Mouse (Mus musculus): ENCODE measurements around the gene Ocln. TPM values are rescaled to one million over a fixed set of nuclear protein-coding genes. Genes with fewer than 3 reads are reported as not detected.

Gene Ocln
- polyA plus RNA-seq, 1 experiment: 23.3 TPM

- TF ChIP-seq CTCF (IDR thresholded peaks at IDR 0.05; ENCODE audit: extremely low read depth, insufficient read length, insufficient replicate concordance, low read depth, low read length) (no peak), POLR2A (IDR thresholded peaks at IDR 0.05; ENCODE audit: low read depth, low read length) (no peak)
- Histone ChIP-seq H3K27me3 (ENCODE audit: control insufficient read depth, insufficient read depth, low read length) (no peaks in the 10 kb centered on the region), H3K27ac (ENCODE audit: insufficient read depth, low read depth, low read length) (peak overlapping the region; percentile 98), H3K36me3 (ENCODE audit: control insufficient read depth, insufficient read depth, low read length) (peaks cover 11% of the 10 kb centered on the region), H3K4me1 (ENCODE audit: control insufficient read depth, insufficient read depth, insufficient read length, low read length) (peaks cover 14% of the 10 kb centered on the region; the same call in 1 of the 2 replicates), H3K4me3 (ENCODE audit: low read depth, low read length) (no peak overlapping the region)
- WGBS: 24% methylated on average over 4 of the region's 4 CpGs
These were observed 8.3 kb downstream of the Ocln start for GRCm38 (mm10) chr13:100544220-100544662.

GRCm38 (mm10) chr13:100543011-100543767 is 9.3 kb downstream of the Ocln start:
- WGBS: 21% methylated on average over 10 of the region's 10 CpGs
- peak overlapping the region; percentile 98 for H3K27ac ChIP-seq (ENCODE audit: insufficient read depth, low read depth, low read length)
- peaks cover 18% of the 10 kb centered on the region for H3K36me3 ChIP-seq (ENCODE audit: control insufficient read depth, insufficient read depth, low read length)
- H3K4me1 ChIP-seq (ENCODE audit: control insufficient read depth, insufficient read depth, insufficient read length, low read length): peaks cover 12% of the 10 kb centered on the region; the same call in 1 of the 2 replicates
- H3K4me3 ChIP-seq (ENCODE audit: low read depth, low read length): peak overlapping the region; percentile 24
- no peaks in the 10 kb centered on the region for H3K27me3 ChIP-seq (ENCODE audit: control insufficient read depth, insufficient read depth, low read length)
- no peak for TF ChIP-seq CTCF (IDR thresholded peaks at IDR 0.05; ENCODE audit: extremely low read depth, insufficient read length, insufficient replicate concordance, low read depth, low read length)
- no peak for TF ChIP-seq POLR2A (IDR thresholded peaks at IDR 0.05; ENCODE audit: low read depth, low read length)

- H3K27ac ChIP-seq (ENCODE audit: insufficient read depth, low read depth, low read length): peak overlapping the region; percentile 30; the same call in 1 of the 2 replicates
- WGBS: 46% methylated on average over 3 of the region's 3 CpGs
- no peak for TF ChIP-seq POLR2A (IDR thresholded peaks at IDR 0.05; ENCODE audit: low read depth, low read length)
- TF ChIP-seq CTCF (IDR thresholded peaks at IDR 0.05; ENCODE audit: extremely low read depth, insufficient read length, insufficient replicate concordance, low read depth, low read length): no peak
- H3K27me3 ChIP-seq (ENCODE audit: control insufficient read depth, insufficient read depth, low read length): no peaks in the 10 kb centered on the region
- no peak overlapping the region for H3K4me3 ChIP-seq (ENCODE audit: low read depth, low read length)
- H3K4me1 ChIP-seq (ENCODE audit: control insufficient read depth, insufficient read depth, insufficient read length, low read length): peaks cover 12% of the 10 kb centered on the region; the same call in 1 of the 2 replicates
- peaks cover 25% of the 10 kb centered on the region for H3K36me3 ChIP-seq (ENCODE audit: control insufficient read depth, insufficient read depth, low read length)
These were observed 16.4 kb downstream of the Ocln start for GRCm38 (mm10) chr13:100536149-100536548.

GRCm38 (mm10) chr13:100532788-100533365 is 19.6 kb downstream of the Ocln start:
- TF ChIP-seq CTCF (IDR thresholded peaks at IDR 0.05; ENCODE audit: extremely low read depth, insufficient read length, insufficient replicate concordance, low read depth, low read length) (no peak), POLR2A (IDR thresholded peaks at IDR 0.05; ENCODE audit: low read depth, low read length) (no peak)
- Histone ChIP-seq H3K4me1 (ENCODE audit: control insufficient read depth, insufficient read depth, insufficient read length, low read length) (peaks cover 12% of the 10 kb centered on the region; the same call in 1 of the 2 replicates), H3K27me3 (ENCODE audit: control insufficient read depth, insufficient read depth, low read length) (no peaks in the 10 kb centered on the region), H3K4me3 (ENCODE audit: low read depth, low read length) (no peak overlapping the region), H3K36me3 (ENCODE audit: control insufficient read depth, insufficient read depth, low read length) (peaks cover 24% of the 10 kb centered on the region), H3K27ac (ENCODE audit: insufficient read depth, low read depth, low read length) (peak overlapping the region; percentile 97)
- WGBS: 10% methylated on average over 6 of the region's 6 CpGs

- Histone ChIP-seq H3K4me3 (ENCODE audit: low read depth, low read length) (no peak overlapping the region), H3K36me3 (ENCODE audit: control insufficient read depth, insufficient read depth, low read length) (peaks cover 32% of the 10 kb centered on the region), H3K27me3 (ENCODE audit: control insufficient read depth, insufficient read depth, low read length) (no peaks in the 10 kb centered on the region), H3K27ac (ENCODE audit: insufficient read depth, low read depth, low read length) (no peak overlapping the region), H3K4me1 (ENCODE audit: control insufficient read depth, insufficient read depth, insufficient read length, low read length) (peaks cover 18% of the 10 kb centered on the region)
- TF ChIP-seq POLR2A (IDR thresholded peaks at IDR 0.05; ENCODE audit: low read depth, low read length) (no peak), CTCF (IDR thresholded peaks at IDR 0.05; ENCODE audit: extremely low read depth, insufficient read length, insufficient replicate concordance, low read depth, low read length) (no peak)
- 76% methylated on average over 6 of the region's 6 CpGs for WGBS
These were observed 25.9 kb downstream of the Ocln start for GRCm38 (mm10) chr13:100526649-100527038.

GRCm38 (mm10) chr13:100525935-100526648 is 26.4 kb downstream of the Ocln start:
- H3K27ac ChIP-seq (ENCODE audit: insufficient read depth, low read depth, low read length): no peak overlapping the region
- no peak for TF ChIP-seq POLR2A (IDR thresholded peaks at IDR 0.05; ENCODE audit: low read depth, low read length)
- no peak for TF ChIP-seq CTCF (IDR thresholded peaks at IDR 0.05; ENCODE audit: extremely low read depth, insufficient read length, insufficient replicate concordance, low read depth, low read length)
- H3K36me3 ChIP-seq (ENCODE audit: control insufficient read depth, insufficient read depth, low read length): peaks cover 32% of the 10 kb centered on the region
- whole genome bisulfite sequencing: 78% methylated on average over 6 of the region's 6 CpGs
- H3K4me1 ChIP-seq (ENCODE audit: control insufficient read depth, insufficient read depth, insufficient read length, low read length): peaks cover 23% of the 10 kb centered on the region
- no peak overlapping the region for H3K4me3 ChIP-seq (ENCODE audit: low read depth, low read length)
- no peaks in the 10 kb centered on the region for H3K27me3 ChIP-seq (ENCODE audit: control insufficient read depth, insufficient read depth, low read length)

All from small intestine, adult 2 months (tissue).